Mouse (Mus musculus): Measurements from ENCODE around the gene Rad51b. TPM values are rescaled to one million over a fixed set of nuclear protein-coding genes. Genes with fewer than 3 reads are reported as not detected.

Gene Rad51b
- polyA plus RNA-seq, 1 experiment = 1.1 TPM

DNA sequence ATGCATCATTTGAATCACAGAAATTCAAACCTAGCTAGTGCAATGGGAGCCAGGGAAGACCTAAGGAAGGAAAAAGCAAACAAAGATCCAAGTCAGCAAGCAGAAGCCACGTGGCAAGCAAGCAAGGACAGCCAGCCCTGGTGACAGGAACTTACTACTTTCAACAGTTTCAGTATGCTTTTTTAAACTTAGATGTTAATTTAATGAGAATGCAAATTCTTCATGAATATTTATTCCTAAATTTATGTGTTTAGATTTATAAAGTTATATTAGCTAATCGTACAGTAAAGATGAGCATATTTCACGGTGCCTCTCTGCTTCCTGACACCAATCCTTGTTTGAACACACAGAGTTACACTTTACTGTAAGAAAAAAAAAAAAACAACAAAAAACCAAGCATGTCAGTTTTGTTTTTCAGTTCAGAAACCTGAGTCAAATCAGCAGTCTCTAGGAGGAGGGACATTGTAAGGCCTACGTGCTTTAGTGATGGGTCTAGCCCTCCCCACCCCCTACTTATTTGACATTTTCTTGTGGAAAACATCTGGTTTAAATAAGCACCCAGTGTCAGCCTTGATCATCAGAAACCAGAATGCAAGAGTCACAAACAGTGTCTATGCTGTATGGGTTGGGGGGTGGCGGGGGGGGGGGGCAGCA is 331.2 kb downstream of the Rad51b start:
- 74% methylated on average over 5 of the region's 5 CpGs for WGBS

DNA sequence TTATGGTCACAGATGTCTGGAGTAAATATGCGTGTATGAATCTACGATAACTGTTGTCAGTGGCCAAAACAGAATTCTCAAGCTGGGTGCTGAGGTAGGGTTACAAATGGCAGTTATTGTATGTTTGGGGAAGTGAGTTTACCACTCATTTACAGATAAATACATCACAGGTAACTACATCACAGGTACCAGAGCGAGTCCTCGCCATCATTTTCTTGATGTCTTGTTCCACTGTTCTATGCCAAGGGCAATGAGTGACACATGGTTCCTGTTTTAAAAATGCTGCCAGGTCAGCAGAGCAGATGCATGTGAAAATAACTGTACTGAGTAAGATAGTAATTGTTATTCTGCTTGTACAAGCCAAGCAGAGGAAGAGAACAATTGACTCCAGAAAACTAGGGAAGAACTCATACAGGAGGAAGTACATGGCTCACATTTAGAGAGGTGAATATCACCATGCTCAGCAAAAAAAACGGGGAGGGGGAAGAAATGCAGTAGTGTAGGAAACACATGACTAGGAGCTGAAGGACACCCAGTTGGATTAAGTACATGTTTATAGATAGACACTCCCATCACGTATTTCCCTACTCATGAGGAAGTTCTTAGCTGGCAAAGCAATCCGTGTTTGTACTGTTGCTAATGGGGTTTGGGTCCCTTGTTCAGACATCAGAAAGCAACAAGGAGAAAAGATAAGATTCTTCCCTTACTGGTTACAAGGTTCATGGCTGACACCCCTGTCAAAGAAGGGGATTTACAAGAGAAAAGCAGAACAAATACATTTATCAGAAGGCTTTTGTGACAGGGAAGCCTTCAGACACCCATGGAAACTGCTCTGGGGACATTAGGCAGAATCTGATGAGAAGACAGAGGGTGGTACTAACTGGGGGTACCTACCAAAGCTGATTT is 333.1 kb downstream of the Rad51b start:
- DNase-seq = no peak
- 56% methylated on average over 7 of the region's 7 CpGs for WGBS
- Histone ChIP-seq H3K4me1 (ENCODE audit: control insufficient read depth, insufficient read depth, low read length) (peaks cover 11% of the 10 kb centered on the region), H3K4me3 (replicated peaks; ENCODE audit: extremely low read depth, low read depth, low read length) (no peak overlapping the region)
- TF ChIP-seq POLR2A (IDR thresholded peaks at IDR 0.05; ENCODE audit: borderline replicate concordance, extremely low read depth, low read depth, low read length) (no peak), CTCF (IDR thresholded peaks at IDR 0.05; ENCODE audit: insufficient read depth, low read length) (no peak)

More for the DNA sequence above, 331.2 kb downstream of the Rad51b start:
- DNase-seq = no peak
- H3K4me1 ChIP-seq (ENCODE audit: control insufficient read depth, insufficient read depth, low read length) = peaks cover 13% of the 10 kb centered on the region
- TF ChIP-seq CTCF (IDR thresholded peaks at IDR 0.05; ENCODE audit: insufficient read depth, low read length) (no peak), POLR2A (IDR thresholded peaks at IDR 0.05; ENCODE audit: borderline replicate concordance, extremely low read depth, low read depth, low read length) (no peak)
- H3K4me3 ChIP-seq (replicated peaks; ENCODE audit: extremely low read depth, low read depth, low read length) = no peak overlapping the region

DNA sequence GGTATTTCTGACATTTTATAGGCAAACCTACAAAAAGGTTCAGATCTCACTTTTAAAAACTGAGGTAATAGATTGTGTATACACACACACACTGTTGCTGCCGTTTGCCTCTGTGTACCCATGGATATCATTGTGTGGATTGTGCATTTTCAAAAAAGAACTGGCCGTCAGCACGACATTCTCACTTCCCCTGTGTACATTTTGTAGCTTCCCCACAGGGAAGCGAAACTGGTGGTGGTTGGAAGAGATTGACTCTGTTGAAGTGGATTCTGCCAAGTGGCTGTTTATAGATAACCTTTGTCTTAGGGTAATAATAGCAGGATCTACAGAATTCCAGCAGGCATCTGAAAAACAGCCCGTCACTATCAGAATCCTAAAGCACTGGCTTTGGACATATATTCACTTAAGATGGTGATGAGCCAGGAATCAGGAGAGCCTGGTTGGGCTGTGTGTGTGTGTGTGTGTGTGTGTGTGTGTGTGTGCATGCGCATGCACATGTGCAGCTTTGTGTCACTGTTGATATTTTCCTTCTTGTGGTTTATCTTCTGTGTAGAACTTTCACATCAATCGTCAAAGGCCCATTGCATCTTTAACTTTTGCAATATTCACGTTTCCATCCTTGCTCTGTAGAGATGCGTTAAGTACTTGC is 336.5 kb downstream of the Rad51b start:
- H3K4me1 ChIP-seq (ENCODE audit: control insufficient read depth, insufficient read depth, low read length) = peaks cover 8% of the 10 kb centered on the region
- TF ChIP-seq POLR2A (IDR thresholded peaks at IDR 0.05; ENCODE audit: borderline replicate concordance, extremely low read depth, low read depth, low read length) (no peak), CTCF (IDR thresholded peaks at IDR 0.05; ENCODE audit: insufficient read depth, low read length) (no peak)
- H3K4me3 ChIP-seq (replicated peaks; ENCODE audit: extremely low read depth, low read depth, low read length) = no peak overlapping the region
- 53% methylated on average over 9 of the region's 9 CpGs for WGBS
- no peak for DNase-seq

DNA sequence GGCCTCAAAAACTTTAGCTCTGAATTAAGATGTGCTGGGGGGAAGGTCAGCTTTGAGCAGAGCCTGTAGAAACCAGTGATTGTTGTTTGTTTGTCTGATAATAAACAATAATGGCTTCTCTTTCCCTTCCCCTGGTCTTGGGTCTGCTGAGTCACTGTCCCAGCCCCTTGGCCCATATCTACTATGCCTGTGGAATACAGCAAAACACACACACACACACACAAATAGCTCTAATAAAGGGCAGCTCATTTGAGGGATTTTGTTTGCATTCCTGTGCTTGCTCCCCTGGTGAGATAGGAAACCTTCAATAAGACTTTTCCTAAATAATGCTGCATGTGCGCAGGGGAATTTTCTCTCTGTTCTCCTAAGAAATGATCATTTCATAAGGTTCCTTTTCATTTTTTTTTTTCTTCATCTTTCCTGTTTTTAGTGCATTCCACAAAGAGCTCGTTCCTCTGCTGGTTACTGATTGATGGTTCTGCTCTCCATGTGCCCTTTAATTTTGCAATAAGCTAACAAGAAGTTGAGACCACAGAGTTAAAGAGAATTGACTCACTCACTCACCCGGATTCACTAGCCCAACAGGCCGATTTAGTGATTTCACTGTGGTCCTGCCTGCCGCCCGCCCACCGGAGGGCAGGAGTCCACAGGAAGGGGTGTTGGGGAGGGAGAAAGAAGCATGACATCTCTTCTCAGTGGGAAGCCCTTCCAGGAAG is 344.6 kb downstream of the Rad51b start:
- DNase-seq = peak; percentile 44
- TF ChIP-seq CTCF (IDR thresholded peaks at IDR 0.05; ENCODE audit: insufficient read depth, low read length) (no peak), POLR2A (IDR thresholded peaks at IDR 0.05; ENCODE audit: borderline replicate concordance, extremely low read depth, low read depth, low read length) (no peak)
- Histone ChIP-seq H3K4me1 (ENCODE audit: control insufficient read depth, insufficient read depth, low read length) (peaks cover 8% of the 10 kb centered on the region), H3K4me3 (replicated peaks; ENCODE audit: extremely low read depth, low read depth, low read length) (no peak overlapping the region)
- 41% methylated on average over 7 of the region's 7 CpGs for WGBS

- TF ChIP-seq POLR2A (IDR thresholded peaks at IDR 0.05; ENCODE audit: borderline replicate concordance, extremely low read depth, low read depth, low read length) (no peak), CTCF (IDR thresholded peaks at IDR 0.05; ENCODE audit: insufficient read depth, low read length) (no peak)
Measured at GRCm38 (mm10) chr12:79642715-79643114, 345.6 kb downstream of the Rad51b start.

DNA sequence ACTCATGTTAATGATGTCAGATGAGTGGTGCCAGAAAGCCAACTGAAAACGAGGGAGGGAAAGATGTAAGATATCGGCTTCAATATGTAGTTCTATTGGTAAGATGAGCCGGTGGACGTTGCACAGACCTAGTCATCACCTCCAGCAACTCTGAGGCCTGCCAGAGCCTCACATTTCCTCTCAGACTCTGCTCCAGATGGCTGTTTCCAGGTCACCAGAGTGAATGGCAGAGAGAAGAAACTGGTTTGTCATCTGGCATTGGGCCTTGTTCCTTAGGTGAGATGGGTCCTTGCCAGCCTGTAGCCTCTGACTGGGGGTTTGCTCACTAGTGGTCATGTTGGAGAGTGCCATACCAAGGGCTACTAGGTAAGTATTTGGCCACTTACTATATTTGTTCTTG is 348.6 kb downstream of the Rad51b start:
- no peak overlapping the region for H3K4me3 ChIP-seq (replicated peaks; ENCODE audit: extremely low read depth, low read depth, low read length)
- DNase-seq = no peak
- H3K4me1 ChIP-seq (ENCODE audit: control insufficient read depth, insufficient read depth, low read length) = peaks cover 12% of the 10 kb centered on the region
- WGBS = 88% methylated on average over 4 of the region's 4 CpGs
- TF ChIP-seq CTCF (IDR thresholded peaks at IDR 0.05; ENCODE audit: insufficient read depth, low read length) (no peak), POLR2A (IDR thresholded peaks at IDR 0.05; ENCODE audit: borderline replicate concordance, extremely low read depth, low read depth, low read length) (no peak)

More at GRCm38 (mm10) chr12:79642715-79643114, 345.6 kb downstream of the Rad51b start:
- WGBS = 91% methylated on average over 5 of the region's 5 CpGs
- DNase-seq = no peak
- H3K4me3 ChIP-seq (replicated peaks; ENCODE audit: extremely low read depth, low read depth, low read length) = no peak overlapping the region
- H3K4me1 ChIP-seq (ENCODE audit: control insufficient read depth, insufficient read depth, low read length) = peaks cover 8% of the 10 kb centered on the region

GRCm38 (mm10) chr12:79646646-79647164 is 349.6 kb downstream of the Rad51b start:
- TF ChIP-seq CTCF (IDR thresholded peaks at IDR 0.05; ENCODE audit: insufficient read depth, low read length) (no peak), POLR2A (IDR thresholded peaks at IDR 0.05; ENCODE audit: borderline replicate concordance, extremely low read depth, low read depth, low read length) (no peak)
- WGBS = 68% methylated on average over 9 of the region's 9 CpGs
- Histone ChIP-seq H3K4me3 (replicated peaks; ENCODE audit: extremely low read depth, low read depth, low read length) (no peak overlapping the region), H3K4me1 (ENCODE audit: control insufficient read depth, insufficient read depth, low read length) (peaks cover 10% of the 10 kb centered on the region)
- DNase-seq = no peak

- no peak for DNase-seq
- TF ChIP-seq POLR2A (IDR thresholded peaks at IDR 0.05; ENCODE audit: borderline replicate concordance, extremely low read depth, low read depth, low read length) = no peak
- no peak for TF ChIP-seq CTCF (IDR thresholded peaks at IDR 0.05; ENCODE audit: insufficient read depth, low read length)
- no peak overlapping the region for H3K4me3 ChIP-seq (replicated peaks; ENCODE audit: extremely low read depth, low read depth, low read length)
- 94% methylated on average over 6 of the region's 6 CpGs for WGBS
- peaks cover 4% of the 10 kb centered on the region for H3K4me1 ChIP-seq (ENCODE audit: control insufficient read depth, insufficient read depth, low read length)
Measured at GRCm38 (mm10) chr12:79647382-79647781, 350.3 kb downstream of the Rad51b start.
